Mouse (Mus musculus) embryonic fibroblast, embryonic 13.5 days (primary cell): Measurements from ENCODE around the gene Gpam. TPM values are rescaled to one million over a fixed set of nuclear protein-coding genes. Genes with fewer than 3 reads are reported as not detected.
A peak's percentile ranks its signal among the peaks of the same experiment; 100 is the strongest.

Experiments
- H3K27ac ChIP-seq: 2 replicates; pipeline ENCODE4 v1.5.1; 2012; ENCODE audit warnings: low read length, control low read depth, inconsistent platforms; ENCODE audit not compliant: insufficient read depth
- H3K4me1 ChIP-seq: 2 replicates; pipeline ENCODE4 v1.6.1; 2011; ENCODE audit warnings: low read length; ENCODE audit not compliant: control insufficient read depth, insufficient read depth
- H3K4me3 ChIP-seq: 2 replicates; pipeline ENCODE4 v1.5.1; 2011; ENCODE audit warnings: mild to moderate bottlenecking, control low read depth, low read length; ENCODE audit not compliant: insufficient read depth
- CTCF ChIP-seq: IDR thresholded peaks from 2 replicates; pipeline ENCODE4 v1.5.1; 2011; ENCODE audit warnings: mild to moderate bottlenecking, control low read depth, low read length, moderate library complexity, borderline replicate concordance; ENCODE audit not compliant: insufficient read depth
- POLR2A ChIP-seq: IDR thresholded peaks from 2 replicates; pipeline ENCODE4 v1.6.1; 2011; ENCODE audit warnings: low read depth, mild to moderate bottlenecking, control low read depth, low read length, moderate library complexity
- polyA plus RNA-seq: library from polyadenylated mRNA; stranded (reverse); fragments of >200 nt; gene quantifications from 2 replicates; pipeline ENCODE4 v1.2.4, GENCODE M21; 2011; ENCODE audit warnings: low read depth; ENCODE audit not compliant: missing spikeins, insufficient read length

Gpam gene
- polyA plus RNA-seq, 1 experiment: 13.7 TPM

DNA sequence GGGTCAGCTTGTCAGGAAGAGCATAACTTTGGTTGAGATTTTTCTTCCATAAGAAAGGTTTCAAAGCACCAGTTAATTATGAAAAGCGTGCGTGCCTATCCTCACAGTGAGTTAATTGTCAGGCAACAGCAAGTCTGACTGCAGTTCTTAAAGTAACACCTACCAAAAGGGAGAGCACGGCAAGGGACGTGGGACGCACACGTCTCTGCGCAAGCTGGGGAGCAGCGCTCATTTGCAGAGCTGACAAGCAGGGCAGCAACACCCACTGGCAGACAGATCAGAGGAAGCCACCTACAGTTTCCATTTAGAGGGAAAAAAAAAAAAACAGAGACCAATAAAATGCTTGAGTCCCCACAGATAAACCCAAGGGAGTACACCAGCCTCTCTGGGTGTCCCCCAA lies 58.0 kb downstream of the Gpam start:
- Histone ChIP-seq H3K4me3 (no peak overlapping the region), H3K4me1 (no peaks in the 10 kb centered on the region), H3K27ac (no peak overlapping the region)
- TF ChIP-seq POLR2A (no peak), CTCF (no peak)

DNA sequence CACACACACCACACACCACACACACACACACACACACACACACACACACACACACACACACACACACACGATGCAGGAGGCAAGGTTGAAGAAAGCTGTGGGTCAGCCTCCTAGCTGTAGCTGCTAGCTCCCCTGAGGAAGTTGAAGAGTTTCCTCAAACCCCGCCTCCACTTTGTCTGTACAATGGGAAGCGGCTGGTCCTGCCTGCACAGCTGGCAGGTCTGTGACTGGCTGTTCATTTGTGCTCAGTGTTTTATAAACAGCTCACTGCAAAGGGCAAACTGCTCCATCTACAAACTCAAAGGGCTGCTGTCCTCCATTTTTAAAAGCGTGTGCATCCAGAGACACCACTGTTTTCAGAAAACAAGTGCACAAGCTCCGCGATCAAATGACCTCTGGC lies 63.8 kb downstream of the Gpam start:
- Histone ChIP-seq H3K27ac (no peak overlapping the region), H3K4me1 (no peaks in the 10 kb centered on the region), H3K4me3 (no peak overlapping the region)
- no peak for TF ChIP-seq POLR2A

DNA sequence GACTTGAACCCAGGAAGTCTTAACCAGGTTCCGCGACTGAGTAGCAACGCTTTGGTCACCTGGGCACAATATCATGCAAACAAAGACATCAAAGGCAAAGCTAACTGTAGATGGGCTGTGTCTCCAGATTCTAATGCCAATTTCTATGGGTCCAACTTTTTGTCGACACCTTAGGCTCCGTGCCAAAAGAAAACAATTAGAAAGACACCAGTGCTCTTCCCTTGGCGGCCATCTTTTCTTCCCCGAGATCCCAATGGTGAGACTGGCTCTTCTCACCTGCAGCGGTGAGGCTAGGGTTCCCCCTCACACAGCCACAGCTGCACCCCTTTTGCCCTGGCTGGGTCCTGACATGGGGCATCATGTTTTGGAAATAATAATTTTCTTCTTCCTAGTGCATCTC lies 64.5 kb downstream of the Gpam start:
- no peak overlapping the region for H3K4me3 ChIP-seq
- H3K4me1 ChIP-seq: no peaks in the 10 kb centered on the region
- TF ChIP-seq POLR2A: no peak
- no peak for TF ChIP-seq CTCF
- H3K27ac ChIP-seq: no peak overlapping the region

DNA sequence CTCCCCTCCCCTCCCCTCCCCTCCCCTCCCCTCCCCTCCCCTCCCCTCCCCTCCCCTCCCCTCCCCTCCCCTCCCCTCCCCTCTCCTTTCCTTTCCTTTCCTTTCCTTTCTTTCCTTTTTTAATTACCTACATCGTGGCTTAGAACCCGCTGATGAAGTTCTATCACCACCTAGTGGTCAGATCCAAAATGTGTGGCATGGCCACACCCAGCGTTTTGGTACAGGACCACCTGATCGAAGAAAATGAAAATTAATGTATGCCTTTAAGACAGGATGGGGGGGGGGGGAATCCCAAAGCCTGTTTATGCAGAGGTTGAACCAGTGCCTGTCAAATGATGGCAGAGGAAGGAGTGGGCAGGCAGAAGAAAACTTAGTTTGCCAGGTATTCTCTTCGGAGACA lies 65.1 kb downstream of the Gpam start:
- no peak for TF ChIP-seq POLR2A
- no peak for TF ChIP-seq CTCF
- Histone ChIP-seq H3K4me3 (no peak overlapping the region), H3K27ac (no peak overlapping the region), H3K4me1 (no peaks in the 10 kb centered on the region)

DNA sequence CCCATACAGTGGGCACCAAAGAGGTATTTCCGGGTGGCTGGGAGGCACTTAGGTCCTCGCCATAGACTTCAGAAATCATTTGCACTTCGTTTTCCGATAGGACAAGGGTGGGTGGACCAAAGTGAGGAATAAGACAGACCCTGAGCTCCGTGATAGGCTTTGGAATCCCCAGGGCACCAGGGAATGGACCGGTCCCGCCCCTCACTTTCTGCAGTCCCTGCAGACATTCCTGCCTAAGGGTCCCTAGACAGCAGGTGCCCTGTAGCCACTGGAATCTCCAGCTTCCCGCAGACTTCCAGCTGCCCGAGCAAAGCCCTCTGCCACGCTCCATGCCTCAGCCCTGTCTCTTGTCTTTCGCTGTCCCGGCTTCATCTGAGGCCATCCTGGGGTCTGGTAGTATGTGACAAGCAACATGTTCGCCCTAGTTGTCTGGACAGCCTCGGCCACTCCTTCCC lies 65.6 kb downstream of the Gpam start:
- TF ChIP-seq CTCF (no peak), POLR2A (no peak)
- peak overlapping the region; percentile 3; the same call in 1 of the 2 replicates for H3K4me3 ChIP-seq
- no peaks in the 10 kb centered on the region for H3K4me1 ChIP-seq
- H3K27ac ChIP-seq: no peak overlapping the region

DNA sequence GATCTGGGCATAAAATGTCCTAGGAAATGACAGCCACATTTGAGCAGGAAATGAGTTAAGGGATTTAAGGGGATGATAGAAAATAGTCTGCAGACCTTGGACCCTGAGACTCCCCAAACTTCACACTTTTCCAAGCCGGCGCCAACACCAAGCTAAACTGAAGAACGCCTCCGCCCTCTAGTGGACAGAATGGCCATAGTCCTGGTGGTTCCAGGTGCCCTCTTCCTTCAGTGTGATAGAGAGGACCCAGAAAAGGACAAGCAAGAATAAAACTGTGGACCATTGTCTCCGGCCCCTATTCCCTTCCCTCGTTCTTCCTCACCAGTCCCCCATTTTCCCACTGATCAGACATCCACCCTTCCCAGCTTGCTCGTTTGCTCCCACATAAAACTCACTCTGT lies 66.1 kb downstream of the Gpam start:
- no peak overlapping the region for H3K27ac ChIP-seq
- H3K4me3 ChIP-seq: no peak overlapping the region
- no peak for TF ChIP-seq POLR2A
- TF ChIP-seq CTCF: peak; percentile 85
- H3K4me1 ChIP-seq: no peaks in the 10 kb centered on the region

DNA sequence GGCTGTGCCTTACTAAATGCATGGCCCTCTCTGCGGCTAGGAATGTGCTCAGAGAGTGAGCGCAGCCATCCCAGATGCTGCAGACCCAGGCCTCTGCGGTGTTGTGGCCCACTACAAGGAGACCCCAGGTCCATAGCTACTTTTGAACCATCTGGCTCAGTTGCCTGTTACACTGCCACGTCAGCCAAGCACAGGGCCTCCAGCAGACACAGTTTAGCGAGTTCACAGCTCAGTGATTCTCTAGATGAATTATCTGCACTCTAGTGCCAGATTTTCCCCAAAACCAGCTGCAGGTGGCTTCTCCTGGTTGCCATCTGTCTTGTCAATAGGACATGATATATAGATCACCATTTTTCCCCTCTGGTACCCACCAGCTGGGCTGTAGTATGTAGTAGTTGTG lies 69.6 kb downstream of the Gpam start:
- TF ChIP-seq POLR2A (no peak), CTCF (no peak)

DNA sequence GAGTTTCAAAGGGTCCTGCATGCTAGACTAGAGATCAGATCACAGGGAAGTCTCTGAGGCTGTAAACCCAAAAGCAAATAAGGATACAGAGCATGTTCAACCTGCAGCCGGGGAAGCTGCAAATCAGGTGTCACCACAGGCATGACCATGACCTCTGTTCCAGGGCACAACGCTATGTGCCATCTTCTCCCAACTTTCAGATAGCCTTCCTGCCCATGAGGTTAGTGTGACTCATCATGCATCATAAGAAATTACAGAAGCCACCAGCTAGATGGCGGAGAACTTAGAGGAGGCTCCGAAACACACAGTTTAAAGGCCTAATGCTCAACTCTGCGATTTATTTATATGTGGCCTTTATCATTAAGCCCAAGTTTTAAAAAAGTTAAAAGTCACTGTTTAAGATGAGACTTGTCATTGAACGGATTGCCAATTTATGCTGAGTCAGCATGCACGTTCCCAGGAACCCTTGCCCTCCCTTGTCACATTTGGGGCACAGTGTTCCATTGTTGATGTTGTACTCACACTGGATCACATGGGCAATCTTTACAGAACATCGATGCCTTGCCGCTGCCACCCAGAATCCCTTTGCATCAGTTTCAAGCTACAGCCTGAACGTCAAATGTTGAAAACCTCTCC lies 71.3 kb downstream of the Gpam start:
- Histone ChIP-seq H3K27ac (no peak overlapping the region), H3K4me1 (no peaks in the 10 kb centered on the region), H3K4me3 (no peak overlapping the region)
- no peak for TF ChIP-seq POLR2A
- no peak for TF ChIP-seq CTCF

More for the DNA sequence above, 69.6 kb downstream of the Gpam start:
- no peak overlapping the region for H3K27ac ChIP-seq
- H3K4me1 ChIP-seq: no peaks in the 10 kb centered on the region
- no peak overlapping the region for H3K4me3 ChIP-seq

DNA sequence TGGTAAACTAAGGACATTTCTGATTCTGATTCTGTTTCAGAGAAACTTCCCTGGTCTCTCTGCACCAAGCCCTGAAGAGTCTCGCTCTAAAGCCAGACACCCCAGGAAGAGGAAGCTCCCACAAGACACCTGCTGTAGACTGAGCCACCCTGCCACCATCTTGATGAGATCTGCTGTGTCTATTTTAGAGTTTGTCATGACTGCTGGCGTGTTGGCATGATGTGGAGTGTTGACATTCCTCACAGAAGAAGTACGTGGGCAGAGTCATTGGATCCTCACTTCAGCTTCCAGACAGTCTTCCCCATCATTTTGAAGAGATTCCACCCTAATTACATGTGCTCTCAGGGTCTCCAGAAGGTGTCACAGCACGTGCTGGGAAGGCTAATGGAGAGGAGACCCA lies 73.9 kb downstream of the Gpam start:
- no peak for TF ChIP-seq CTCF
- no peak for TF ChIP-seq POLR2A
- no peaks in the 10 kb centered on the region for H3K4me1 ChIP-seq
- no peak overlapping the region for H3K27ac ChIP-seq
- no peak overlapping the region for H3K4me3 ChIP-seq

DNA sequence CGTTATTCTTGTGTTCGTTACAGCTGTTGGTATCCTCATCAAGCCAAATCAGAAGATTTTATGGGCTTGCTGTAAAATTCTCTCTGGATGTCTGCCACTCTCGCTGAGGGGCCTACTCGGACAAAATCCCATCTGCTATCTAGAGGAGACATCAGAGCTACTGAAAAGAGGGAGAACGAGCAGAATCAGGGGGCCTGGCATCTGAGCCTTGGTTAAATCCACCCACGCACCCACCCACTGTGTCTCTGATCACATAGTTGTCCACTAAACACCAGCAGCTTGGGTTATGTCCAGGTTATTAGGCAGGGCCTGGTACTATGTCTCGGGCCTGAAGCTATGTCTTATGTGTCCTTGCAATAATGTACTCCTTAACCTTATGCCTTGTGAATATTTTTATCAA lies 89.6 kb downstream of the Gpam start:
- Histone ChIP-seq H3K27ac (no peak overlapping the region), H3K4me3 (no peak overlapping the region), H3K4me1 (no peaks in the 10 kb centered on the region)
- TF ChIP-seq POLR2A (no peak), CTCF (no peak)

DNA sequence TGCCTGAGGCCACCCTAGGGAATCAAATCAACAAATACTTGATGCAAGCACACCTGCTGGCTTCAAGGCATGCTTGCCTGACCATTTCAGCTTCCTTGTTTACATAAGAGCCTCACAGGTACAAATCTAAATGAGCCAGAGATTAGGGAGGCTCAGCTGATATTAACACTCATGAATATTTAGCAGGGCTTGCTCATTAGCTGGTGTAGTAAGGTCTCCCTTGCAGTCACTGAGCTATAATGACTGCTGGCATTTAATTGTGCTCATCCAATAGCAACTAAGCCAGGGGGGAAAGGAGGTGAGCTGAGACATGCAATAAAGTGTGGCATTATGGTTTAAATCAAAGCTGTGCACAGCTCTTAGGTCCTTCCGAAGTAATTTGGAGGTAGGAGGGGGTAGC lies 108.2 kb downstream of the Gpam start:
- H3K27ac ChIP-seq: no peak overlapping the region
- no peak overlapping the region for H3K4me3 ChIP-seq
- H3K4me1 ChIP-seq: no peaks in the 10 kb centered on the region
- TF ChIP-seq POLR2A (no peak), CTCF (no peak)

Other genes with a start within 250 kb of the Gpam start
- not detected in 2 replicates for gene Tectb, start 53.5 kb upstream of the Gpam start, polyA plus RNA-seq
- not detected in 2 replicates for gene Gucy2g, start 114.0 kb upstream of the Gpam start, polyA plus RNA-seq
- gene Acsl5, start 124.7 kb upstream of the Gpam start, polyA plus RNA-seq: 46.9 and 61.0 TPM in 2 replicates
- gene Zdhhc6, start 188.8 kb upstream of the Gpam start, polyA plus RNA-seq: 44.4 and 52.8 TPM in 2 replicates
- gene Vti1a, start 189.1 kb upstream of the Gpam start, polyA plus RNA-seq: 20.9 and 22.6 TPM in 2 replicates